Mouse (Mus musculus): ENCODE data around the gene Nxt2. TPM values are rescaled to one million over a fixed set of nuclear protein-coding genes. Genes with fewer than 3 reads are reported as not detected.

Gene Nxt2
- total RNA-seq, 2 experiments from 2014 or later = 2.4 to 2.8 TPM

Other genes starting within 250 kb of the Nxt2 start
- gene Gucy2f, start 29.8 kb upstream of the Nxt2 start, total RNA-seq (2021) = not detected
- 1 to 10 TPM; 3.5 to 4.1 TPM for gene Kcne1l, start 79.5 kb downstream of the Nxt2 start, total RNA-seq (2021)
- 10 to 100 TPM; 20.5 to 20.9 TPM for gene Acsl4, start 163.8 kb downstream of the Nxt2 start, total RNA-seq (2021)